Mouse (Mus musculus) midbrain, embryonic 12.5 days (tissue): ENCODE data around the gene Tbk1. TPM values are rescaled to one million over a fixed set of nuclear protein-coding genes. Genes with fewer than 3 reads are reported as not detected.

Source experiments
- ATAC-seq: fragments of 200-750 bp; cut with Nextera tagmentation; 2 replicates; pipeline ENCODE4 v1.8.0; 2017; ENCODE audit warnings: low read depth, moderate TSS enrichment, moderate library complexity; ENCODE audit not compliant: low FRiP score
- H3K27ac ChIP-seq: fragments of 300-500 bp; sonication (generic); replicated peaks from 2 replicates; pipeline ENCODE4 v1.5.1; 2016; ENCODE audit warnings: mild to moderate bottlenecking
- H3K27me3 ChIP-seq: fragments of 300-500 bp; sonication (generic); 2 replicates; pipeline ENCODE4 v1.6.1; 2016; ENCODE audit warnings: mild to moderate bottlenecking
- H3K36me3 ChIP-seq: fragments of 300-500 bp; sonication (generic); 2 replicates; pipeline ENCODE4 v1.6.1; 2016
- H3K4me1 ChIP-seq: fragments of 300-500 bp; sonication (generic); 2 replicates; pipeline ENCODE4 v1.6.1; 2016
- H3K4me2 ChIP-seq: fragments of 300-500 bp; sonication (generic); replicated peaks from 2 replicates; pipeline ENCODE4 v1.6.1; 2016; ENCODE audit warnings: mild to moderate bottlenecking, moderate library complexity
- H3K4me3 ChIP-seq: fragments of 300-500 bp; sonication (generic); 2 replicates; pipeline ENCODE4 v1.5.1; 2016; ENCODE audit warnings: mild to moderate bottlenecking
- H3K9ac ChIP-seq: fragments of 300-500 bp; sonication (generic); replicated peaks from 2 replicates; pipeline ENCODE4 v1.6.1; 2016; ENCODE audit warnings: mild to moderate bottlenecking, moderate library complexity
- H3K9me3 ChIP-seq: fragments of 300-500 bp; sonication (generic); 2 replicates; pipeline ENCODE4 v1.6.1; 2016; ENCODE audit warnings: mild to moderate bottlenecking
- WGBS: fragments of 180-500 bp; shearing (Covaris S2); methylation state at CpG from one replicate; pipeline ENCODE4 v1.1.7; 2016; 5-methylcytosine and 5-hydroxymethylcytosine counted together
- polyA plus RNA-seq: library from polyadenylated mRNA; unstranded; fragments of >200 nt; fragmentation: Nextera tagmentation; extraction: Ambion mirVana; gene quantifications from 2 replicates; pipeline ENCODE4 v1.2.1, GENCODE M21; 2016

The Tbk1 gene
- polyA plus RNA-seq, 1 experiment from 2014 or later, result 37.4 TPM

DNA sequence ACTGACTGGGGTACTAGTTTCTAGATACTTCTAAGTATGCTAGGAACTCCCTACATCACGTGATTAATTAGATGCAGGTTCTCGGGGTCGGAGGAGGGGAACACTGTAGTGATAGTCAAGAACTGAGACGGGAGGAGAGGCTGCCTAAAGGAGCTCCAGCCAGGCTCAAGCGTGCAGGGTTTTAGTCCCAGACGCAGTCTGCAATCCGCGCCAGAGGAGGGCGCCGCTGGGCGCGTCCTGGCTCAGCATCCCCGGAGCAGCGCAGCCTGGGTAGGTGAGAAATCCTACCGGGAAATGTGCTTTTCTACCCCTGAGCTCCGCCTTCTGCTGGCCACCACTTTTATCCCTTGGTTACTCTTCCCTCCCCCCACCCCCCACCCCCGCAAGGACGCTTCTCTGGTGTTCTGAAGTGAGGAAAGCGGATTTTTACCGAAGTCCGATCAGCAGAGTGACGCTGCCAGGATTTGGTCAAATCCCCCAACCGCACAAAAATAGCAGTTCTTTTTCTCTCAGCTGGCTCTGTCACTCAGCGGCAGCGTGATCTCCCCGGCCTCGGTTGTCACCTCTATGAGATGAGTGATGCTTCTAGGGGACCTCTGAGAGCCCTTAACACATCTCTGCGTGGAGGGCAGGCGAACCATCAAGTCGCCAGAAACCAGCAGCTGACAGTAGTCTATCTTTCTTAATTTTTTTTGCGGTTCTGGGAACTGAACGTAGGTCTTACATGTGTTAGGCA is 53.3 kb downstream of the Tbk1 start:
- no peaks in the 10 kb centered on the region for H3K36me3 ChIP-seq
- H3K4me2 ChIP-seq, result peak overlapping the region; percentile 61
- H3K4me1 ChIP-seq, result 0 out of 2 replicates have a peak, but pooled peaks cover 6% of the 10 kb centered on the region
- H3K27me3 ChIP-seq, result peaks cover 9% of the 10 kb centered on the region; the same call in 1 of the 2 replicates
- no peak overlapping the region; the same call in 1 of the 2 replicates for H3K9ac ChIP-seq
- peak; percentile 81 for ATAC-seq
- no peak overlapping the region for H3K27ac ChIP-seq
- H3K4me3 ChIP-seq, result peak overlapping the region; percentile 37
- H3K9me3 ChIP-seq, result no peaks in the 10 kb centered on the region
- 14% methylated on average over 32 of the region's 32 CpGs for WGBS

DNA sequence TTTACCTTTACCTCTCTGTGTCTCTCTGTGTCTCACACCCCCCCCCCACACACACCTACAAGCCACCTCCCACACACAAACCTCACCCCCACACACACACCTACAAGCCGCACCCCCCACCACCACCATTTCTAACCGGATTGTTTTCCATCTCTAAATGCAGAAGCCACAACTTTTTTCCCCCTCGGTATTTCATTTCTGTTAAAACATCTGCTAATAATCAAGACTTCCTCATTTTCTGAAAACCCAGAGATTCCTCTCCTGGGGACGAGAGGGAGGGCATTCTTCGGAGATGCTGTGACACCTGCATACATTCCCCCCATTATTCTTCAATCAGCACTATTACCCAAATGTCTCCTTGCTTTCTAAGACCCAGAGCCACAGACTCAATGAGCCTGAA is 55.0 kb downstream of the Tbk1 start:
- H3K9ac ChIP-seq, result no peak overlapping the region
- no peak overlapping the region for H3K27ac ChIP-seq
- H3K4me3 ChIP-seq, result no peak overlapping the region
- 0 out of 2 replicates have a peak, but pooled peaks cover 6% of the 10 kb centered on the region for H3K4me1 ChIP-seq
- H3K27me3 ChIP-seq, result peaks cover 9% of the 10 kb centered on the region; the same call in 1 of the 2 replicates
- ATAC-seq, result no peak
- H3K9me3 ChIP-seq, result no peaks in the 10 kb centered on the region
- H3K4me2 ChIP-seq, result no peak overlapping the region
- 77% methylated on average over 5 of the region's 5 CpGs for WGBS
- H3K36me3 ChIP-seq, result no peaks in the 10 kb centered on the region

DNA sequence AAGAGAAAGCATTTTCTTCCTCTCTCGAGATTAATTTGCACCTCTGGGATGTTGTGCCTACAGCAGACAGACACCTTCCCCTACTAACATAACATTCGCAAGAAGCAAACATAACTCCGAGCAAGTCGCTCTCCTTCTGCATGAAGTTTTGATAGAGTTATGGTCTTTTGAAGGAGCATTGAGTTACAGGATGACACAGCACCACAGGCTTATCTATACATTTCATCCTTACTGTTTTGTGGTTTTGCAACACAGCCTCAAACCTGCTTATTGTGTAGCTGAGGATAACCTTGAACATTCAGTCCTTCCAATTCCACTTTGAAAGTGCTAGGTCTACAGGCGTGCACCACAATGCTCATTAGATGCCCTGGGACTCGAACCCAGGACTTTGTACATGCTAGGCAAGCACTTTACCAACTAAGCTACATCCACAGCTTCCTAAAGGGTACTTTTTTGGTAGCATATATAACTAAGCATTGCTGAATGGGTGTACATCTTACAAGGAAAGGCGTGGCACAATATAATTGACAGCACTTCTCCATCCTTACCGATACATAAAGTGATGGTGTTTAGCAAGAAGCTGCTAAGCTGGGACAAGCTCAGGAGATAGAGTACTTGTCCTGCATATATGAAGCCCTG is 56.1 kb downstream of the Tbk1 start:
- ATAC-seq, result no peak
- Histone ChIP-seq H3K4me3 (no peak overlapping the region), H3K4me1 (0 out of 2 replicates have a peak, but pooled peaks cover 6% of the 10 kb centered on the region), H3K9me3 (no peaks in the 10 kb centered on the region), H3K36me3 (no peaks in the 10 kb centered on the region), H3K4me2 (no peak overlapping the region), H3K27me3 (peaks cover 9% of the 10 kb centered on the region; the same call in 1 of the 2 replicates), H3K27ac (no peak overlapping the region), H3K9ac (no peak overlapping the region)
- WGBS, result 93% methylated on average over 8 of the region's 8 CpGs

DNA sequence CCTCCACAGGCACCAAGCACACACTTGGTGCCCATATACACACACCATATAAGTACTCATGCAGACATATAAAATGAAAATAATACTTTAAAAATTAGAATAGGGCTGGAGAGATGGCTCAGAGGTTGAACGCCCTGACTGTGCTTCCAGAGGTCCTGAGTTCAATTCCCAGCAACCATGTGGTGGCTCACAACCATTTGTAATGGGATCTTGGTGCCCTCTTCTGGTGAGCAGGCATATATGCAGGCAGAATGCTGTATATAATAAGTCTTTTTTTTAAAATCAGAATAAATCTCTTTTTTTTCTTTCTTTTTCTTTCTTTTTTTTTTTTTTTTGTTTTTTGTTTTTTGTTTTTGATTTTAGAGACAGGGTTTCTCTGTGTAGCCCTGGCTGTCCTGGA is 57.3 kb downstream of the Tbk1 start:
- H3K9me3 ChIP-seq, result no peaks in the 10 kb centered on the region
- H3K27ac ChIP-seq, result no peak overlapping the region
- no peak overlapping the region for H3K9ac ChIP-seq
- H3K36me3 ChIP-seq, result no peaks in the 10 kb centered on the region
- no peak for ATAC-seq
- no peak overlapping the region for H3K4me2 ChIP-seq
- WGBS, result 96% methylated on average over 1 of the region's 1 CpGs
- 0 out of 2 replicates have a peak, but pooled peaks cover 6% of the 10 kb centered on the region for H3K4me1 ChIP-seq
- H3K27me3 ChIP-seq, result 0 out of 2 replicates have a peak, but pooled peaks cover 6% of the 10 kb centered on the region
- no peak overlapping the region for H3K4me3 ChIP-seq

DNA sequence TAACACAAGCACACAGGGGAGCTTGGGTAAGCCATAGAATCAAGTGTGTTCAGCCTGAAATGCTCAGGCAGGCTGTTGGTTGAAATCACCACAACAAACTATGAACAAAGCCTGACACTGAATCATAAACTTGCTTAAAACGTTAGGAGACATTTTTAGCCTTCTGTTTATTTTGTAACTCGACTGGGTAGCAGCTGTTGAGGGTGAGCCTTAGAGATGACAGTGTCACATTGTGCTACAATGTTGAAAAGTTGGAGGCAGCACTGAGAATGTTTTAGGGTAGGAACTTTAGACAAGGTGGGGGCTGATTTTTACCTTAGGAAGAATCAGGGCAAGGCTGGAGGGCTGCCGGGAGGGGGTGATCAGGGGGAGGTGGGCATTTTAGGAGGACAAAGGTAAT is 58.1 kb downstream of the Tbk1 start:
- Histone ChIP-seq H3K4me3 (no peak overlapping the region), H3K9ac (no peak overlapping the region), H3K4me1 (0 out of 2 replicates have a peak, but pooled peaks cover 5% of the 10 kb centered on the region), H3K27ac (no peak overlapping the region), H3K9me3 (no peaks in the 10 kb centered on the region), H3K27me3 (0 out of 2 replicates have a peak, but pooled peaks cover 6% of the 10 kb centered on the region), H3K4me2 (no peak overlapping the region), H3K36me3 (no peaks in the 10 kb centered on the region)
- 81% methylated on average over 3 of the region's 3 CpGs for WGBS
- no peak for ATAC-seq

DNA sequence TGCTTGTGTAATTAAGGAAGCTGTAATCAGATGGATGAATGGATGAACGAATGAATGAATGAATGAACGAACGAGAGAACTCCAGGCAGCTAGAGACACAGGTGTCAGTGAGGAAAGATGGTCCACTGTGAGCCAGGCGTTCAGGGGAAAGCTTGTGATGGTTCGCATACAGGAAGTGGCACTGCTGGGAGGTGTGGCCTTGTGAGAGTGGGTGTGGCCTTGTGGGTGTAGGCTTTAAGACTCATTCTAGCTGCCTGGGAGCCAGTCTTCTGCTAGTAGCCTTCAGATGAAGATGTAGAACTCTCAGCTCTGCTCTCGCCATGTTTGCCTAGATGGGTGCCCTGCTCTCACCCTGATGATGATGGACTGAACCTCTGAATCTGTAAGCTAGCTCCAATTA is 59.5 kb downstream of the Tbk1 start:
- H3K9me3 ChIP-seq, result no peaks in the 10 kb centered on the region
- no peak overlapping the region for H3K4me2 ChIP-seq
- H3K4me3 ChIP-seq, result no peak overlapping the region
- ATAC-seq, result no peak
- H3K36me3 ChIP-seq, result no peaks in the 10 kb centered on the region
- H3K27ac ChIP-seq, result no peak overlapping the region
- no peaks in the 10 kb centered on the region for H3K27me3 ChIP-seq
- no peaks in the 10 kb centered on the region for H3K4me1 ChIP-seq
- WGBS, result 91% methylated on average over 6 of the region's 6 CpGs
- no peak overlapping the region for H3K9ac ChIP-seq

DNA sequence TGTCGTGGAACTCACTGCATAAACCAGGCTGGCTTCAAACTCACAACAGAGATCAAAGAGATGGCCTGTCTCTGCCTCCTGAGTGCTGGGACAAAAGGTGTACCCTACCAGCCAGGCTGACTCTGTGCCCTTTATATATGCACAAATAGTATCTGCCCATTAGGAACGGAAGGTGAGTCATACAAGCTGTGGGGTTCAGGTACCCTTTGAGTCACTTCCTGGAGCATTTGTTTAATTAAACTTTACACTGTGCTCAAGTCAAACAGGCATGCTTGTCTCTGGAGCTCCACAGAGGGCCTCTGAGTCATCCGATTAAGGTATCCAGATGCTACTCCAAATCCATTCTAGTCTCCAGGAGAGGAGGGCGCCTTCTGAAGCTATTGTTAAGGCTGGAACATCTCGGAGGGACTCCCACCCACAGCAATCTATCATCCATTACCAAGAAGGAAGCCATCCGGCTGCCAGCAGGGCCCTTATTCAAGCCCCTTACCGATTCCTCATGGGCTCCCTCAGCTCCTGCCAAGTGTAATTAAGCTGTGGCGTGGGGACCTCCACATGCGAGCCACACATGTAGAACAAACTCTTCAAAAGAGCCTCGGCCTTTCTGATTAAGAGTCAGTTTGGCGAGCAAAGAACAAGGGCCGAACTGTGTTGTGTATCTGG is 65.5 kb downstream of the Tbk1 start:
- no peak for ATAC-seq
- no peak overlapping the region for H3K4me2 ChIP-seq
- no peak overlapping the region for H3K9ac ChIP-seq
- no peaks in the 10 kb centered on the region for H3K9me3 ChIP-seq
- H3K36me3 ChIP-seq, result no peaks in the 10 kb centered on the region
- 25% methylated on average over 12 of the region's 12 CpGs for WGBS
- no peak overlapping the region for H3K4me3 ChIP-seq
- peaks cover 5% of the 10 kb centered on the region for H3K4me1 ChIP-seq
- H3K27ac ChIP-seq, result no peak overlapping the region
- no peaks in the 10 kb centered on the region for H3K27me3 ChIP-seq

DNA sequence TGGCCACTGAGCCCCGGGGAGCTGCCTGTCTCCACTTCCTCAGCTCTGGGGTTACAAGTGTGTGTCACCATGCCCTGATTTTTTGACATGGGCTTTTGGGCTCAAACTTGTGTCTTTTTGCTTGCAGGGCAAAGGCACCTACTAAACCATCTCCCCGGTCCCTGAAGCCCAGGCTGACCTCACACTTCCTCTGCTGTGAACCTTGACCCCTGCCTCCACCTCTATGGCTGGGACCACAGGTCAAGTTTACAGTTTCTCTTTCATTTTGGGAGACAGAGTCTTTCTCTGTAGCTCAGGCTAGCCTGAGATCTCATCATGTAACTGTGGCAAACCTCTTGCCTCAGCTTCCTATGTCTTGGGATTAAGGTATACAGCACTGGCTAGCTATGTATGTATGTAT is 66.9 kb downstream of the Tbk1 start:
- peaks cover 5% of the 10 kb centered on the region for H3K4me1 ChIP-seq
- H3K4me3 ChIP-seq, result no peak overlapping the region
- ATAC-seq, result no peak
- no peaks in the 10 kb centered on the region for H3K27me3 ChIP-seq
- no peak overlapping the region for H3K27ac ChIP-seq
- 60% methylated on average over 2 of the region's 2 CpGs for WGBS
- H3K9ac ChIP-seq, result no peak overlapping the region
- no peak overlapping the region for H3K4me2 ChIP-seq
- H3K36me3 ChIP-seq, result no peaks in the 10 kb centered on the region
- no peaks in the 10 kb centered on the region for H3K9me3 ChIP-seq

DNA sequence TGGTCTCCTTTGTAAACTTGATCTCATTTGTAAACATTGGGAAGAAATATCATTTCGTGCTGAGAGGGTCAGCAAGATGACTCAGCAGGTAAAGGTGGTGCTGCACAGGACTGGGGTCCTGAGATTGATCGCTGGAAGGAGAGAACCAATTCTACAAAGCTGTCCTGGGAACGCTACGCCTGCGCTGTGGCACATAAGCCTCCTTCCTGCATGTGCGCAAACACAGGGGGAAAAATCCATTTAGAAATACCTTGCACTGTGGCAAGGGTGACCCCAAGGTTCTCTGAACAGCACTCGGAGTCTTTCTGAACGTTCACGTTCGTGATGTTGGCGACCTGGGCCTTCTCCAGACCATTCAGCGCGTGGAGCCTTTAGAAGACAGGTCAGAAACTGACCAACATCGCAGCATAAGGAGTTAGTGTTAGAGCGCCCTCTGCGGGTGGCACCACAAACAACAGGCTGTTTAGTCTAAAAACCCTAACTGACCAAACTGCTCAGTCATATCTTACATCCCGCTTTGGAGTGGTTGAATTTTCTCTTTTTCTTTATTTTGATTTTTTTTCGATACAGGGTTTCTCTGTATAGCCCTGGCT is 70.5 kb downstream of the Tbk1 start:
- Histone ChIP-seq H3K27ac (no peak overlapping the region), H3K36me3 (no peaks in the 10 kb centered on the region), H3K4me3 (no peak overlapping the region), H3K27me3 (no peaks in the 10 kb centered on the region), H3K4me2 (no peak overlapping the region), H3K9me3 (no peaks in the 10 kb centered on the region), H3K4me1 (peaks cover under 1% of the 10 kb centered on the region), H3K9ac (no peak overlapping the region)
- WGBS, result 30% methylated on average over 18 of the region's 18 CpGs
- peak; percentile 30; the same call in 1 of the 2 replicates for ATAC-seq

DNA sequence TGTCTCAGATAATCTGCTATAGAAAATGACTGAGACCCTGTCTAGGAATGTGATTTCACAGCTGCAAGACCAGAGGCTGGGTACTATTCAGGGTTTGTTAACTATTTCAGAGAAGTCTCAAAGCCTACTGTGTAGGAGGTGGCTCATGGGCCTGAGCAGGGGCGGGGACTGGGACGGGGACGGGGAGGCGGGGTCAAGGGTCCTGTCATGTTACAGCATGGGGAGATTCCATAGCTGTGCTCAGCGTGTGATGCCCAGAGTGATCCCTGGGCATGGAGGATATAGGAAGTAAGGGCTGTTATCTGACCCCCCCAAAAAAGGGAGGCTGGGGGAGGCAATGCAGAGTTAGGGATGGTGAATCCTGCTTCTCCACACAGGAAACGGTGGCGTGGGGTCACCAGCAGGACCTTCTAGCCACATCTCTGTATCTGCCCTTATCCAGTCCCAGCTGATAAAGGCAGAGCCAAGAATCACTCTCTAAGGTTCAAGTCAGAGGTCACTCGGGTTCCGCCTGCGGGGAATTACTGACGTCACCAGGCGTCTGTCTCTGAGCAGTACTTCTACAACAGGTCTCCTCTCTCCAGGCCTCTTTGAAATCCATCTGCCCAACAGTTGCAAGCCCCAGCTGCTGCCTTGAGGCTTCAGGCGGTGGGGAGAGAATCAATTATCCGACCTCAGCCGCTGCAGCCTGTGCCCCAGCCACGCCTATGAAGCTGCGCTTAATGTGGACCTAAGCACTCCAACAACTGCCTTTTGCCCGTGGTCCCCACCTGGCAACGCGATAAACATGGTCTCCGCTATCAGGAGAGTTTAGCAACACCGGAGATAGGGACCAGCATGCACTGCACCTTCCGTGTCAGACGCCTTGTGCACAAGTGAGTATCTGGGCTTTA is 76.6 kb downstream of the Tbk1 start:
- no peak overlapping the region for H3K4me3 ChIP-seq
- H3K27ac ChIP-seq, result no peak overlapping the region
- no peak overlapping the region for H3K9ac ChIP-seq
- ATAC-seq, result peak; percentile 70
- no peaks in the 10 kb centered on the region for H3K36me3 ChIP-seq
- H3K4me1 ChIP-seq, result peaks cover 27% of the 10 kb centered on the region
- H3K9me3 ChIP-seq, result no peaks in the 10 kb centered on the region
- 31% methylated on average over 24 of the region's 24 CpGs for WGBS
- peaks cover 4% of the 10 kb centered on the region; the same call in 1 of the 2 replicates for H3K27me3 ChIP-seq
- H3K4me2 ChIP-seq, result no peak overlapping the region
